Mouse (Mus musculus): ENCODE measurements around the gene Gid8. TPM values are rescaled to one million over a fixed set of nuclear protein-coding genes. Genes with fewer than 3 reads are reported as not detected.

The Gid8 gene
- total RNA-seq (2023) = 38.0 TPM

GRCm38 (mm10) chr2:180709923-180710272, at the start of gene Gid8, which contains the start of gene Dido1:
TSS of gene Gid8 (plus strand) at chr2:180710117.
TSS of gene Dido1 (minus strand) at chr2:180709999.

DNA sequence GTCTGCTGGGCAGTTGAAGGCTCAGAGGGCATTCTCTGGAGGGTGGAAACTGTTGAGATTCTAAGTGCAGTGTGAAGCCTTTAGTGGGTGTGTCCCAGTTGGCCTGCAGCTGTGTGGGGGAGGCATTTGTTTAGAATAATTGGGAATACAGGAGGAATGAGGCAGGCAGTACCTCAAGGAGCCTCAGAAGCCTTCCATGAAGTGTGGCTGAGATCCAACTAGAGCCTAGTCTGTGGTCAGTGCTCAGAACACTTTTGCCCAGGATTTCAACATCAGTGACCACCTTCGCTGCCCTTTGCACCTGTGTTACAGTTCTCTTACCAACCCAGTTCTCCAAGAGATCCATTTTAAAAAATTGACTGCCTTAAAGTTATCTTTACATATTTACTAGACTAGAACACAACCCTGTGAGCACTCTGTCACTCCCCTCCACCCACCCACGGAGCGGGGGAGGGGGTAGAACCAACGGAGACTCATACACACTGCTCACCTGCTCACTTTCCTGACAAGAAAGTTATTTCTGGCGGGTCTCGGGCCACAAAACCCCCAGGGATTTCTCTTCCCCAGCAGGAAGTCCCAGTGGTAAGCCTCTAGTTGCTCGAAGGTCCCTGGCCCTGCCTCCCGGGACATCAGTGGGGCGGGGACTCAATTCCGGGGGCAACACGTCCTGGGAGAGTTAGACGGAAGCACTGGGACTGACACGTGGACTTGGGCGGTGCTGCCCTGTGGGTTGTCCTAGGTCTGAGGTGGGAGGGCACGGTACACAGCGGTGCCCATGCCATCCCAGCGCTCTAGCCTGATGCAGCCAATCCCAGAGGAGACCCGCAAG, 14.9 kb downstream of the Gid8 start, which contains the start of gene Slc17a9:
TSS of gene Slc17a9 (plus strand) at position 679 of the 829 bp plus-strand sequence.

Other genes with a start within 250 kb of the Gid8 start
- gene Ntsr1, start 210.1 kb upstream of the Gid8 start, total RNA-seq (2023) = not detected
- gene Mrgbp, start 128.8 kb upstream of the Gid8 start, total RNA-seq (2023) = 44.8 TPM
- 80.1 TPM for gene Ogfr, start 120.9 kb upstream of the Gid8 start, total RNA-seq (2023)
- 4.0 TPM for gene Col9a3, start 112.3 kb upstream of the Gid8 start, total RNA-seq (2023)
- gene Tcfl5, start 67.4 kb upstream of the Gid8 start, total RNA-seq (2023) = not detected
- 86.2 TPM for gene Dido1, start 118 bp upstream of the Gid8 start, total RNA-seq (2023)
- 89.4 TPM for gene Slc17a9, start 15.1 kb downstream of the Gid8 start, total RNA-seq (2023)
- gene Bhlhe23, start 66.8 kb downstream of the Gid8 start, total RNA-seq (2023) = not detected
- 77.2 TPM for gene Ythdf1, start 210.8 kb downstream of the Gid8 start, total RNA-seq (2023)
- gene Birc7, start 218.9 kb downstream of the Gid8 start, total RNA-seq (2023) = not detected
- not detected for gene Nkain4, start 244.6 kb downstream of the Gid8 start, total RNA-seq (2023)

All from CD8-positive naive resting alpha-beta T cell, adult 57 days (primary cell).